Mouse (Mus musculus): ENCODE measurements around the gene Gm20388. TPM values are rescaled to one million over a fixed set of nuclear protein-coding genes. Genes with fewer than 3 reads are reported as not detected.

Gene Gm20388
- polyA plus RNA-seq, 1 experiment from 2014 or later = not detected

DNA sequence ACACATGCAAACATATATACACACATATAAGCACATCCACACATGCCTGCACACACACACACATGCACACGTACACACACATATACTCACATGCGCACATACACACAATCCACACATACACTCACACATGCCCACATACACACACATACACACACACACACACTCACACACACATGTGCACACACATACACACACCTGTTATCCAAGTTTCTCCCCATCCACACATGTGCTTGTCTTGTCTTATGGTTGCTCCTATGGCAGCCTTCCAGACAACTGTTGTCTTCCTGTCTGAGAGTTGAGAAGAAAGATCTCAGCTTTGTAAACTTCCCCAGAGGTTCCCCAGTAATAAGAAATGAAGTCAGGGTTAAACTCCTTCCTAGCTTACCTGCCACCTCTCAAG is 2258.8 kb downstream of the Gm20388 start:
- no peaks in the 10 kb centered on the region for H3K9me3 ChIP-seq (replicated peaks)
- peaks cover 31% of the 10 kb centered on the region; the same call in 1 of the 2 replicates for H3K27me3 ChIP-seq (replicated peaks)
- no peak overlapping the region for H3K27ac ChIP-seq
- no peaks in the 10 kb centered on the region for H3K4me1 ChIP-seq
- 83% methylated on average over 2 of the region's 2 CpGs for WGBS (ENCODE audit: insufficient replicate concordance)
- H3K4me3 ChIP-seq = no peak overlapping the region
- no peak for ATAC-seq
- no peak overlapping the region for H3K4me2 ChIP-seq
- no peak overlapping the region for H3K9ac ChIP-seq
- no peaks in the 10 kb centered on the region for H3K36me3 ChIP-seq

DNA sequence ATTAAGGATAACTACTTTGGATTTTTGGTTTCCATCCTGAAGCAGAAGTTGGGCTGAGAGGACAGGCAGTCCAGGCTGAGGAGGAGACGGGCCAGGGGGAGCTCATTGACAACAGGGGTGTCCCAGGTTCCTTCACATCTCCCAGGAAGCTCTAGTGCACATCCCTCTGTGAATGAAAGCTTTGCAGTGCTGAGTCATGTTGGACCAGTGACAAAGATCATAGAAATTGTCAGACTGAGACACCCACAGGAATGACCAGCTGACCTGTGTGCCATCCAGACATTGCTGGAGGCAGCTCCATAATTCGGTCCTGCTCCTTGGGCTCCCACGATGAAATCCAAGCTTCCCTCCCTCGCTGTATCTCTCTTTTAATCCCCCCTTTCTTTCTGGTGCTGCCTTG is 2261.2 kb downstream of the Gm20388 start:
- no peaks in the 10 kb centered on the region for H3K9me3 ChIP-seq (replicated peaks)
- H3K4me3 ChIP-seq = no peak overlapping the region
- H3K36me3 ChIP-seq = no peaks in the 10 kb centered on the region
- 71% methylated on average over 4 of the region's 4 CpGs for WGBS (ENCODE audit: insufficient replicate concordance)
- H3K27me3 ChIP-seq (replicated peaks) = peaks cover 29% of the 10 kb centered on the region; the same call in 1 of the 2 replicates
- no peaks in the 10 kb centered on the region for H3K4me1 ChIP-seq
- H3K9ac ChIP-seq = no peak overlapping the region
- H3K27ac ChIP-seq = no peak overlapping the region
- no peak for ATAC-seq
- no peak overlapping the region for H3K4me2 ChIP-seq

DNA sequence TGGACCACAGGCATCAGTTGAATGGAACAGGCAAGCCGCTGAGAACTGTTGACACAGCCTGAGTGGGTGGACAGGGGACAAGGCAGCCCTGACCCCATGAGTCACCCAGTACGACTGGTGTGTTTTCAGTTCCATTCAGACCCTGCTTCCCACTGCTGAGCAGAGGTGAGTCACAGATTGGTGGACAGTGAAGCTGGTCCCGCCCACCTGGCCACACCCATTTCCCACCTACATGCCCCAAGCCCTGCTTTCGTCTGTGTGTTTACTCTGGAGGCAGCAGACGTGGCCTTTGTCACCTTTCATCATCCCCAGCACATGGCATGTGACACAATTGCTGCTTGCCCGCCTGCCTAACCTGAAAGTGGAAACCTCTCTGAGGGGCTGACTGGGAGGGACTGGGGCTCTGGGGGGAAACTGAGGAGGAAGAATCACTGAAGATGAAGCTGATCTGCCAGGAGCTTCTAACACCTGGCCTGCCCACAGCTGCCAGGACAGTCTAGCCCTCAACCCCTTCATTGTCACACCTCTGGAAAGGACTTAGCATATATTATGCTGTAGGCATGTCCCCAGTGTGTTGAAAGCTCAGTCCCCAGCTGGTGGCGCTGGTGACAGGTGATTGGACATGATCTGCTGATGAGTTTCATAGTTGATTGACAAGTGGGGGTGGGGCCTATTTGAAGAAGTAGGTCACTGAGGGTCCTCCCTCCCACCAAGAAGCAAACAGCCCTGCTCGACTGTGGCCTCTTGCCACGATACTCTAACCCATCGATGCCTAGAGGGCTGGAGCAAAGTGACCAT is 2263.7 kb downstream of the Gm20388 start:
- ATAC-seq = peak; percentile 78
- Histone ChIP-seq H3K36me3 (no peaks in the 10 kb centered on the region), H3K4me3 (no peak overlapping the region), H3K27me3 (replicated peaks) (peaks cover 39% of the 10 kb centered on the region; the same call in 1 of the 2 replicates), H3K9ac (no peak overlapping the region), H3K4me2 (no peak overlapping the region), H3K4me1 (no peaks in the 10 kb centered on the region), H3K27ac (no peak overlapping the region), H3K9me3 (replicated peaks) (no peaks in the 10 kb centered on the region)
- 25% methylated on average over 10 of the region's 10 CpGs for WGBS (ENCODE audit: insufficient replicate concordance)

DNA sequence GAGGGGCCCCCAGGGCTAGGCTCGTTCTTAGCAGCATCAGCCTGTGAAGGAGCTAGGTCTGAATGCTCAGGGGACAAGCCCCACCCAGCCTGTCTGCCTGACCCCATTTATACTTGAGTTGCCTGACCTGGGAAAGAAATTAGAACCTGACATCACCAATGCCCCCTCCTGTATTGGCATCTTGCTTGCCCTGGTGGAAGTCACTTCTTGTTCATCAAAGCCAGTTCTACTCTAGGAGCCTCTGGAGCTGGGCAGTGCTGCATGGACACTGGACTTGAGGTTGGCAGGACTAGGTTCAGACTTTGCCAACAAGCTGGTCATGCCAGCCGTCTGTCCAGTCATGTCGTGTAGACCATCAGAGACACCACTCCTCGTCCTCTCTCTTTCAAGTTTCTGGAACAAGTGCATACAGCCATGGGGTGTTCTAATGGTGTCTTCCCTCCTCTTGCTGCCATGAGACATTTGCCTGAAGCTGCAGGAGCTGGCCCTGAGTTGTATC is 2267.8 kb downstream of the Gm20388 start:
- no peaks in the 10 kb centered on the region for H3K9me3 ChIP-seq (replicated peaks)
- H3K27me3 ChIP-seq (replicated peaks) = peaks cover 34% of the 10 kb centered on the region
- no peak overlapping the region for H3K4me3 ChIP-seq
- H3K36me3 ChIP-seq = no peaks in the 10 kb centered on the region
- no peak overlapping the region for H3K4me2 ChIP-seq
- H3K9ac ChIP-seq = no peak overlapping the region
- ATAC-seq = no peak
- H3K27ac ChIP-seq = no peak overlapping the region
- 60% methylated on average over 4 of the region's 4 CpGs for WGBS (ENCODE audit: insufficient replicate concordance)
- peaks cover 18% of the 10 kb centered on the region for H3K4me1 ChIP-seq

- H3K4me3 ChIP-seq = no peak overlapping the region
- WGBS (ENCODE audit: insufficient replicate concordance) = 62% methylated on average over 7 of the region's 7 CpGs
Observed at GRCm38 (mm10) chr8:122179354-122179753, 2268.7 kb downstream of the Gm20388 start.

DNA sequence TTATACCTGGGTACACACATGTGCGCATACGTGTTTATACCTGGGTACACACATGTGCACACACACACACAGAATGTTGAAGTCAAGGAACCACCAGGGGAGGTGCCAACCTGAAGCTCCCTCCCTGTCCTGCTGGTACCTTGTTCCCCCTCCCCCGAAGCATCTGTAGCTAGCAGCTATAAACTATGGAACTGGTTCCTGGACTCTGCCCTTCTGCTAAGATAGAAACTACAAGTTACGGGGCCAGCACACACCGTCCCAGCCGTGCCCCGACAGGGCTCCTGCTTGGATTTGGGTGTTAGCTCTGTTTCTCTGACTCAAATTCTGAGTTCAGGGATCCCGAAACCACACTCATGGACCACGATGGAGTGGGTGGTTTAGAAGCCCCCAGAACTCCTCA is 2269.5 kb downstream of the Gm20388 start:
- H3K27me3 ChIP-seq (replicated peaks) = peaks cover 34% of the 10 kb centered on the region
- H3K4me2 ChIP-seq = no peak overlapping the region
- no peaks in the 10 kb centered on the region for H3K36me3 ChIP-seq
- H3K9ac ChIP-seq = no peak overlapping the region
- H3K4me1 ChIP-seq = peaks cover 18% of the 10 kb centered on the region
- no peaks in the 10 kb centered on the region for H3K9me3 ChIP-seq (replicated peaks)
- no peak for ATAC-seq
- H3K4me3 ChIP-seq = no peak overlapping the region
- no peak overlapping the region for H3K27ac ChIP-seq
- 74% methylated on average over 9 of the region's 9 CpGs for WGBS (ENCODE audit: insufficient replicate concordance)

More at GRCm38 (mm10) chr8:122179354-122179753, 2268.7 kb downstream of the Gm20388 start:
- ATAC-seq = no peak
- Histone ChIP-seq H3K4me2 (no peak overlapping the region), H3K9me3 (replicated peaks) (no peaks in the 10 kb centered on the region), H3K27me3 (replicated peaks) (peaks cover 34% of the 10 kb centered on the region), H3K9ac (no peak overlapping the region), H3K36me3 (no peaks in the 10 kb centered on the region), H3K4me1 (peaks cover 18% of the 10 kb centered on the region), H3K27ac (no peak overlapping the region)

DNA sequence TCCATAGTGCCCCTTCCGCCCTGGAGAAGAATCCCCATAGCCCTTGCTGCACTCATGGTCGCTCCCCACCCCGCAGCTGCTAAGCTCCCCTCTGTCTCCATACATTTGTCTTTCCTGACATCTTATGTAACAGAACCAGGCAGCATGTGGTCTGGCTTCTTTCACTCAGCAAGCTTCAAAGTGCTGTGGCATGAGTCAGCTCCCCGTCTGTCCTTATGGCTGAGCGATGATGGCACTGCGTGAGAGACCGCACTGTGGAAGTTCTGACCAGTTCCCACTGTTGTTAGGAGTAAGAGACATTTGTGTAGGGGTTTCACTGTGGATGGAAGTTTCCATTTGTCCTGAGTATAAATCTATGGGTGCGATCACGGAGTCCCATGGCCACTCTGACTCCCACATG is 2270.8 kb downstream of the Gm20388 start:
- Histone ChIP-seq H3K4me2 (no peak overlapping the region), H3K9ac (no peak overlapping the region), H3K4me1 (peaks cover 18% of the 10 kb centered on the region), H3K27me3 (replicated peaks) (peaks cover 36% of the 10 kb centered on the region), H3K9me3 (replicated peaks) (no peaks in the 10 kb centered on the region), H3K27ac (no peak overlapping the region), H3K4me3 (no peak overlapping the region), H3K36me3 (no peaks in the 10 kb centered on the region)
- 50% methylated on average over 9 of the region's 9 CpGs for WGBS (ENCODE audit: insufficient replicate concordance)
- no peak for ATAC-seq

GRCm38 (mm10) chr8:122181991-122182390 is 2271.3 kb downstream of the Gm20388 start:
- Histone ChIP-seq H3K4me2 (no peak overlapping the region), H3K27me3 (replicated peaks) (peaks cover 39% of the 10 kb centered on the region), H3K9ac (no peak overlapping the region), H3K4me1 (peaks cover 18% of the 10 kb centered on the region), H3K36me3 (no peaks in the 10 kb centered on the region), H3K4me3 (no peak overlapping the region), H3K27ac (no peak overlapping the region), H3K9me3 (replicated peaks) (no peaks in the 10 kb centered on the region)
- no peak for ATAC-seq
- 45% methylated on average over 9 of the region's 9 CpGs for WGBS (ENCODE audit: insufficient replicate concordance)

DNA sequence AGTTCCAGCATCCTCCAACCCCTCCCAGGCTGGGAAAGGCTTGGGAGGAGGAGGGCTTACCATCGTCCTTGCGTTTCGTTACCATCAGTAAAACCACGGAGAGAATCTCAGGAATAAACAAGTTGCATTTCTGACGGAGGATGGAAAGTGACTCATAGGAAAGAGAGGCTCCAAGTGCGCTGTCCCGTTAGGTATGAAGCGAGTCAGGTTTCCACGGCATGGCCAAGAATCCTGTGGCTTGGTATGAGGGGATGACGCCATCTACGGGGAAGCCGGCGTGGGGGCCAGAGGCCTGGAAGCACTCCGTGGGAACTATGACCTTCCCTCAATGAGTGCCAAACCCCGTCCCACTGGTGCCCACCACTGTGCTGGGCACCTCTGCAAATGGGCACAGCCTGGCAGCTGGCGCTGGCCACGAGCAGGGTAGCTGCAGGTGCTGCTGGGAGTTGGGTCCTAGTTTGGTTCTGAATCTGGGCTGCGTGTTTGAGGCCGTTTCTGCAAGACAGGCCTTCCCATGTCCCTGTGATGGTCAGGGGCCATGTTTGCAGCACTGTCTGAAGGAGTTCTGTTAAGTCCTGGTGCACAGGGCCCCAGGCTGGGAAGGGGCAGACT is 2275.8 kb downstream of the Gm20388 start:
- Histone ChIP-seq H3K9me3 (replicated peaks) (no peaks in the 10 kb centered on the region), H3K27ac (no peak overlapping the region), H3K4me1 (0 out of 2 replicates have a peak, but pooled peaks cover 3% of the 10 kb centered on the region), H3K9ac (no peak overlapping the region), H3K4me3 (no peak overlapping the region), H3K36me3 (no peaks in the 10 kb centered on the region), H3K27me3 (replicated peaks) (peaks cover 26% of the 10 kb centered on the region), H3K4me2 (no peak overlapping the region)
- ATAC-seq = no peak
- WGBS (ENCODE audit: insufficient replicate concordance) = 79% methylated on average over 19 of the region's 19 CpGs

DNA sequence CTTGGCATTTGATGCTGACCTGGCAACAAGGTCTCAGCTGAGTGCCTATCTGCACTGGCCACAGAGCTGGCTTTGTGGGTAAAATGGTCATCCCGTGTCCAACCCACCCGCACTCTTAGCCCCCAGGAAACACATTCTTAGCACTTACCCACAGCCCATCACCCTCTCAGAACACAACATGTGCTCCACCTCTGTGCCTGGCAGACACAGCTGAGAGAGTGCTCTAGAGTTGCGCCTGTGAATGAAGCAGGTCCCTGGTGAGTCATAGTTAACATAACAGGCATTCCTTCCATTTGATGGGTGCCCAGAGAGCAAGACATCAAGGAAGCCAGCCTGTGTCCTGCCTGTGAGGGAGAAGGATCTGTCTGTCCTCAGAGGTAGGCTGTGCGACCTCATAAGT is 2276.6 kb downstream of the Gm20388 start:
- H3K9ac ChIP-seq = no peak overlapping the region
- H3K27me3 ChIP-seq (replicated peaks) = peaks cover 25% of the 10 kb centered on the region; the same call in 1 of the 2 replicates
- no peak for ATAC-seq
- no peaks in the 10 kb centered on the region for H3K36me3 ChIP-seq
- peaks cover 9% of the 10 kb centered on the region; the same call in 1 of the 2 replicates for H3K4me1 ChIP-seq
- no peak overlapping the region for H3K27ac ChIP-seq
- H3K4me2 ChIP-seq = no peak overlapping the region
- no peaks in the 10 kb centered on the region for H3K9me3 ChIP-seq (replicated peaks)
- WGBS (ENCODE audit: insufficient replicate concordance) = 62% methylated on average over 4 of the region's 4 CpGs
- H3K4me3 ChIP-seq = no peak overlapping the region

DNA sequence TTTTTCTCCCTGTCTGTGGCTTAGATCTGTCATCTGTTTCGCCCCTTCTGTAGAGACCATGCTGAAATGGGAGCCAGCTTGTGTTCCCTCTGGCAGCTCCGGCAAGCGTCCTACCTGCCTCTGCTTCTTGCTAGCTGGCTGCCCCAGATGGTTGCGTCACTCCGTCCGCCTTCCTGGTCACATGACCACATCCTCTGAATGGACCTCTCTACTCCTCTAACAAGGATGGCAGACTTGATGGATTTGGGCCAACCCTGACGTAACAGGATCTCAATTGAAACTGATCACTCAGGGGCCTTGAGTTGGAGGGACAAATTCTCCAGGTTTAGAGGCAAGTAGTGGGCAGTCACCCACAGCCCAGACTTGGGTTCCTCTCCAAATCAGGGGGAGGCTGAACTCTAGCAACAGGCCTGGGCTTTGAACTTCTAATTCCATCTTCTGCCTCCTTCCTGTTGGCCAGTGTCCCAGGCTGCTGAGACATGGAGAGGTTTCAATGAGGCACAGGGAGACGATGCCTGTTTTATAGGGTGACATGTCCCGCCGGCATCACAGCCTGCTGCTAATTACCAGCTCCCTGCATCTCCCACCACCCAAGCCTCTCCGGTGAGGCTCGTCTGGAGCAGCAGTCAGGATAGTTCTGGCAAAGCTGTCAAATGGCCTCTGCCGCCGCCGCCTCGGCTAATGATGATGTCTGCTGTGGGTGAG is 2279.9 kb downstream of the Gm20388 start:
- WGBS (ENCODE audit: insufficient replicate concordance) = 47% methylated on average over 16 of the region's 16 CpGs
- no peak overlapping the region for H3K4me3 ChIP-seq
- no peak overlapping the region for H3K4me2 ChIP-seq
- no peak for ATAC-seq
- H3K27me3 ChIP-seq (replicated peaks) = peaks cover 31% of the 10 kb centered on the region
- H3K9ac ChIP-seq = no peak overlapping the region
- H3K4me1 ChIP-seq = peaks cover 12% of the 10 kb centered on the region; the same call in 1 of the 2 replicates
- no peaks in the 10 kb centered on the region for H3K36me3 ChIP-seq
- no peaks in the 10 kb centered on the region for H3K9me3 ChIP-seq (replicated peaks)
- no peak overlapping the region for H3K27ac ChIP-seq

- no peak overlapping the region for H3K4me2 ChIP-seq
- 57% methylated on average over 8 of the region's 8 CpGs for WGBS (ENCODE audit: insufficient replicate concordance)
- H3K9me3 ChIP-seq (replicated peaks) = no peaks in the 10 kb centered on the region
- H3K36me3 ChIP-seq = no peaks in the 10 kb centered on the region
- ATAC-seq = no peak
- no peak overlapping the region for H3K9ac ChIP-seq
- peaks cover 12% of the 10 kb centered on the region; the same call in 1 of the 2 replicates for H3K4me1 ChIP-seq
- no peak overlapping the region for H3K4me3 ChIP-seq
- peaks cover 32% of the 10 kb centered on the region for H3K27me3 ChIP-seq (replicated peaks)
- H3K27ac ChIP-seq = no peak overlapping the region
Observed at GRCm38 (mm10) chr8:122191054-122191376, 2280.4 kb downstream of the Gm20388 start.

Data from liver, embryonic 12.5 days (tissue).